Mouse (Mus musculus): ENCODE results near the gene Cdkn2c.
"Not testable (repeated sequence)": the region's sequence is repeated elsewhere in the genome, so short reads cannot be mapped to it uniquely, and the experiment has no call there.

The Cdkn2c gene

DNA sequence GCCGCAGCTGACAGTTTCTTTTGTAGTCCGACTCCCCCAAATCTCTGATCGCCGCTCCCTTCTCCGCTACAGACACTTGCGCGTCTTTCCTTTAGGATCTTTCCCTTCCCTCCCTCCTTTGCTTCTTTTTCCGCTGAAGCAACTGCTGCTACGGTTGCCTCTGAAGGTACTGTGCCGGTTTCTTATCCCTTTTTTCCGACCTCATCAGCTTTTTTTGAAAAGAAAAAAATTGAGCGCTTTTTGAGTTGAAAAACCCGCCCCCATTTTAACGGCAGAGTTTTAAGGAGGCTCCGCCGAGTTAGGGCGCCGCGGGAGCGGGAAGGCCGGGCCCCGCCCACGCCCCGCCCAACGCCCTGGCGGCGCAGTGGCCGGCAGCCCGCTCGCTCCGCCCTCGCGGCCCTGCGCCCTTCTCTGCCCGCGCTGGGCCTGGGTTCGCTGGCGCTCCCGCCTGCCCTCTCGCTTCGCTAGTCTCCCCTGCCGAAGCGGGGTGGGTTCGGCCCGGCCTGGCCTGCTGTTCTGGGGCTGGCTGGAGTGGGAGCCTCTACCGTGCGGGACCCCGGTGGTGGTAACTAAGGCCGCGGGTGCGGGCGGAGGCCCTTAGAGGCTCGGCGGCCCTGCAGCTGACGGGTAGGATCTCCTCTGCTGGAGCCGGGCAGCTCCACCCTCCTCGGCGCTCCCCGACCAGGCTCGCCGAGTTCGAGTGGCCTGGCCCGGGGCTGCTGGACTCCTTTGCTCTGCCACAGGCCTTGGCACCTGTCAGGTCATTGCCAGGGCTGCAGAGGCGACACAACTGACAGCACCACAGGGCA lies at the start of gene Cdkn2c:
Gene Cdkn2c, minus strand, starts transcription at position 729 of the 809 bp plus-strand sequence.
- DNase-seq (ENCODE audit: low spot score in 2 of 2), result peak; percentile 32 to 40

DNA sequence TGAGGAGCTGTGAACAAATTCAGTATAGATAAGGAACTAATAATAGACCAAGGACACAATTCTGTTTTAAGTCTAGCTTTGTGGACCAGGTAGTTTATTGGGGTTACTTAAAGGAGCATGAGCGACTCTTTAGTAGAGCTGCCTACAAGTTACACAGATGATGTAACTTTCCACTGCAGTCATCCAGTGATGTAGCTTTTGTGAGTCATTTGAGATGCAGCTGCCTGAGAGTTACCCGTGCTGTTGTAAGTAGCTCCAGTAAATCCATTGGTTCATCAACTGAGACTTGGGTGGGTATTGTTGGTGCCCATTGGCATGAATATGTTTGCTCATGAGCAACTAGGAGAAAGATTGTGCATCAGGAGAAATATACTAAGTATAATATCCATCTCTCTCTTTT lies 38.4 kb upstream of the Cdkn2c start:
- no peak for DNase-seq (ENCODE audit: low spot score in 2 of 2)

GRCm38 (mm10) chr4:109703568-109703967 lies 36.6 kb upstream of the Cdkn2c start:
- no peak for DNase-seq (ENCODE audit: low spot score in 2 of 2)

DNA sequence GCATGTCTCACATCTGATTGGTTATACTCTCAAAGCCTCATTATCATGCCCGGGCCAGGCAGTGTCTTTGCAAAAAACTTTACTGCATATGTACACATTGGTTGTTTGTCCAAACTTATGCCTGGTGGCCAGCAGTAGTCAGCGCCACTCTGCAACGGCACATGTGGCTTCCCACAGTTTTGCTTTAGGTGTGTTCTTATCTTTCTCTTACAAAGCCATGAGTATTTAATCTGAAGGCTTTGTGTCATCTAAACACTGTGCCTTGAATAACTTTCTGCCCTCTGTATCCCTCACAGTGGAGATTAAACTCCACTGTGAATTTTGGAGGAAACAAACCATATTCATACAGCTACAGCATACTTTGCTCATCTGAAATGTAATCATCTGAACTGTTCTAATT lies 33.7 kb upstream of the Cdkn2c start:
- not testable (repeated sequence) for DNase-seq (ENCODE audit: low spot score in 2 of 2)

DNA sequence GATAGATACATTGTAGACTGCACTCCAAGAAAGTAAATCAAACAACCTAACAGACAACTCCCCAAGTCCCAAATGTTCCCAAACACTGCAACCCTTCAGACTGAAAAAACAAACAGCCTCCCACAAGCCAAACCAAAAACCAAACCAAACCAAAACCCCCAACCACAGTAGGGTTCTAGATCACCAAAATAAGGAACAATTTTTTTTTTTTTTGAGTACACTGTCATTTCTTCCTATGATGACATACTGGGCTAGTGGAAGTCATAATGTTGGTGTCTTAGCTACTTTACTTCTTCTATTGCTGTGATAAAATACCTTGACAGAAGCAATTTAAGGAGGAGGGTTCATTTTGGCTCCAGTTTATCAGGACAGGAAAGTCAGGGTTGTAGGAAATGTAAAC lies 25.7 kb upstream of the Cdkn2c start:
- no peak for DNase-seq (ENCODE audit: low spot score in 2 of 2)

- DNase-seq (ENCODE audit: low spot score in 2 of 2), result no peak
Measured at GRCm38 (mm10) chr4:109683561-109683960, 16.6 kb upstream of the Cdkn2c start.

DNA sequence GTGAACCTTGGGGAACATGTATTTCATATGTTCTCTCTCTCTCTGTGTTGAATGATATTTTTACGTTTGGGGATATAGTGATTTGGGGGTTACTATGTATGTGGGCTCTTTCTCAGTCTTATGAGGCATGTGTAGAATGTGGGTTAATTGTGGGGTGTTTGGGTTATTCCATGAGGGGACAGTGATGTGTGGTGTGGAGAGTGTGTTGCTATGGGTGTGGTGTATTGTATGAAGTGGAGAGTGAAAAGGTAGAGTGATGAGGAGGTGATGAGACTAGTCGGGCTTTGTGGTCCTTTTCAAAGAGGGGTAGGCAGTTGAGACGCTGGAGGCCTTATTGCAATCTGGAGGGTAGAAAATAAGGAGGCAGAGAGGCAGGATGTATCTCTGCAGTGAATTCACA lies 10.2 kb upstream of the Cdkn2c start:
- DNase-seq (ENCODE audit: low spot score in 2 of 2), result no peak

DNA sequence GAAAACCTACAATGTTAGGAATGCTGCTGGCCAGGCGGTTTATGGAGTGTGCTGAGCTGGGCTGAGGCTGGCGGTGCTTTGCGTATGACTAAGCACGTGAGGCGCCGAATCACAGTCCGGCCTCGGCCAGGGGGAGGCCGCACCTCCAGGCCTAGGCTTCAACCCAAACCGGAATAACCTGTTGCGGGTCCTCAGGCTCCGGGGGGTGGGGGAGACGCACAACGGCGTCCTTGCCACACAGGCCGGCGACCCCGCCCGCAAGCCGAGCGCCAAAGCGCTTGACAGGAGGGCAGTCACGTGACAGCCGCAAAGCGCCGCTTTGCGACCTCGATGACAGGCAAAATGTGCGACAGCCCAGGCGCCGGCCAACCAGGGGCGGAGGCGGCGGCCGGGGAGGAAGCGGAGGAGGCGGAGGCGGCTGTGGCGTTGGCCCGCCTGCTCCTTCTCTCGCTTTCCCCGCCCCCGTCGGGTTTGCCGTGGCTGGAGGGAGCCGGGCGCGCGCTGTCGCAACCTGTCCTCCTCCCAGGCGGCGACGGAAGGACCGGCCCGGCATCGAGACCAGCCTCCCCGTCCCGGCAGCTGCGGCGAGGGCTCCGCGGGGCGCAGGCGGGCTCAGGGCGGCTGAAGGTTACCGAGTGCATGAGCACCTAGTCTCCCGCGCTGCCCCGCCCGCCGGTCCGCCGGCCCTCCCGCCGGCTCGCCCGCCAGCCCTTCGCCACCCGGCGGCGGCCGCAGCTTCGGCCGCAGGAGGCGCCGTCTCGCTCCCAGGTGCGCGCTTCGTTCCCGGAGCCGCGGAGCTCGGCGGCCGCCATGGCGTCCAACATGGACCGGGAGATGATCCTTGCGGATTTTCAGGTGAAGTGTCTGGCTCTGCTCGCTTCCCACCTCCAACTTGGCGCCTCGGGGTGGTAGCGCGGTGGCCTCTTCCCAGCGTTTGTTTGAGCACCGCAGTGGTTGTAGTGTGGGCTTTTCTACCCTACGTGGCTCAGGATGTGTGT lies 9.5 kb upstream of the Cdkn2c start, which contains the start of gene Faf1:
Gene Faf1, plus strand, starts transcription at position 371 of the 998 bp plus-strand sequence.
- DNase-seq (ENCODE audit: low spot score in 2 of 2), result peak; percentile 94 to 95

GRCm38 (mm10) chr4:109674097-109674496 lies 7.1 kb upstream of the Cdkn2c start:
- no peak for DNase-seq (ENCODE audit: low spot score in 2 of 2)

DNA sequence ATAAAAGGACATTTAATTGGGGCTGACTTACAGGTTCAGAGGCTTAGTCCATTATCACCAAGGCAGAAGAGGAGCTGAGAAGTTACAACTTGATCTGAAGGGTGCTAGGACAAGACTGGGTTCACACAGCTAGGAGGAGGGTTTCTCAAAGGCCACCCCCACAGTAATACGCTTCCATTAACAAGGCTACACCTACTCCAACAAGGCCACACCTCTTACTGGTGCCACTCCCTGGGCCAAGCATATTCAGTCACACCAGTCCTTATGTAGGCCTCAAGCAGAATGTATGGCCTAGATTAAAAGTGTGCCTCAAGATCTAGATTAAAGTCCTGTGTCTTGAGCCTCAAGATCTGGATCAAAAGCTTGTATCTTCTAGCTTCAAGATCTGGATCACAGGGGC lies 5.0 kb upstream of the Cdkn2c start:
- DNase-seq (ENCODE audit: low spot score in 2 of 2), result no peak

GRCm38 (mm10) chr4:109670213-109670612 lies 3.2 kb upstream of the Cdkn2c start:
- no peak for DNase-seq (ENCODE audit: low spot score in 2 of 2)

- no peak for DNase-seq (ENCODE audit: low spot score in 2 of 2)
Measured at GRCm38 (mm10) chr4:109667518-109667917, 529 bp upstream of the Cdkn2c start.

DNA sequence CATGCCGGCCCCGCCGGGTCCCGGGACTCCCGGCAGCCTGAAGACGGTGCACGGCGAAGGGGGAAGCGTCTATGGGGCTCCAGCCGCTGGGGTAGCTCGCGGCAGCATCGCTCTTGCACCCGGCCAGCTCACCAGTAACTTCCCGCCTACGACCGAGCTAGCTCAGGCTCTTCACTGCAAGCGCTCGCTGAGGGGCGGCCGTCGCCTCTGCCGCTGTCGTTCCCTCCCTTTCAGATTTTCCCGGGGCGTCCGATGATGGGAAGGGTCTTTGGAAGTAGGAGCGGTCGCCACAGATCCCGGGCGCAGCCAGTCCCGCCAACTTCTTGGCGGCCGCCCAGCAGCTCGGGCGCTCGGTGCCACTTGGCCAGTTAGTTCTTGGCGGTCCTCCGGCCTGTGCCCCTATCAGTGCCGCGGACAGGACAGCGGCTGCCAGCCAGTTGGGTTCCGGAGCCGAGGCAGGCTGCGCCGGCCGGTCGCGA lies 968 bp downstream of the Cdkn2c start:
- no peak for DNase-seq (ENCODE audit: low spot score in 2 of 2)

DNA sequence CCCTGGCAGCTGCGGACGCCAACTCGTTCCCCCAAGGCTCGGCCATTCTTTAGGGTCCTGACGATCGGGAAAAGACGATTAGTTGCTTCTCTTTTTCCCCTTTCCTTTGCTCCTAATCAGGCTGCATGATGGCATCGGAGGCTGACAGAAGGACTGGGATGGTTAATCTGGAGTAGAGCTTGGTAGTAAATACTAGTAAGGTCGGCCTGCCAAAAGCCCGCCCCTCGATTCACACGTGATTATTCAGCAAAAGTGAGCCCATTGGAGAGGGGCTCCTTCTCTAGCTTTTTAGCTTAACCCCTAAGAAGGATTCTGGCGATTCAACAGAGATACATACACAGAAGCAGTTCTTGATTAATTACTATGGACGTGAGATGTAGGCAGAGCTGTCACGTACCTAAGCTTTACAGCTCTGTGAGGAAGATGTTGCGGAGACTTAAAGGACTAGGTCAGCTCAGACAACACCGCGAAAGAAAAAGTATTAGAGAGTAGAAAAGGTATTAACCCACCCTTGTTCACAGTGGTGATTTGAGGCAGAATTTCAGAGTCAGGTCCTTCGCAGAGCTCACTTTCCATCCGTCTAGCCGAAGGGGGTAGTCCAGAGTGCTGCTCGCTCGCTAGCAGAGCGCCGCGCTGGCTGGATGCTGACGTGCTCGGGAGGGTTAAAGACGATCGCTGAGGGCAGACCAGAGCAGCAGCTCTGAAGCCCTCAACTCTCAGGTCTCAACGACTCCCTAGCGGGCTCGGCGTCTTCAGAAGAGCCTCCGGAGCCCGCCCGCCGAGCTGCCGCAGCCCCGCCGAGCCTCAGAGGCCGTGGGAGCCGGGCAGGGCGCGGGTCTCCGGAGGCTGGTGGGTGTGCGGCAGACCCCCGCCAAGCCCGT lies 1.6 kb downstream of the Cdkn2c start:
- no peak for DNase-seq (ENCODE audit: low spot score in 2 of 2)

DNA sequence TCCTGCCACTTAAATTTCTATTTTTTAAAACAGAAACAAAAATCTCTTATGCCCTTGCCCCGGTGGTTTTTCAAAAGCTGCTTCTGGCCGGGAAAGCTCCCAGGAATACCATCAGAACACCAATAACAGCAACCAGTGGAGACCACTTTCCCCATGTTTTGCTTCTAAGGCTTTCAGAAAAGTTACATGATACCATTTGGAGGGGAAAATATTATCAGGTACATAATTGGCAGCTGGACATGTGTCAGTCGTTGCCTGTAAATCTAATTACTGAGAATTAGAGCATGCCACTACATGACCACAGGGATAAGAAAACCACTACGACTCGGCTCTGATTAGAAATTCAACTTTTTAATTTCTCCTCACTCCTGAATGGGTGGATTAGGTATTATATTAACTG lies 2.9 kb downstream of the Cdkn2c start:
- no peak for DNase-seq (ENCODE audit: low spot score in 2 of 2)

GRCm38 (mm10) chr4:109662271-109662670 lies 4.7 kb downstream of the Cdkn2c start:
- DNase-seq (ENCODE audit: low spot score in 2 of 2), result no peak

DNA sequence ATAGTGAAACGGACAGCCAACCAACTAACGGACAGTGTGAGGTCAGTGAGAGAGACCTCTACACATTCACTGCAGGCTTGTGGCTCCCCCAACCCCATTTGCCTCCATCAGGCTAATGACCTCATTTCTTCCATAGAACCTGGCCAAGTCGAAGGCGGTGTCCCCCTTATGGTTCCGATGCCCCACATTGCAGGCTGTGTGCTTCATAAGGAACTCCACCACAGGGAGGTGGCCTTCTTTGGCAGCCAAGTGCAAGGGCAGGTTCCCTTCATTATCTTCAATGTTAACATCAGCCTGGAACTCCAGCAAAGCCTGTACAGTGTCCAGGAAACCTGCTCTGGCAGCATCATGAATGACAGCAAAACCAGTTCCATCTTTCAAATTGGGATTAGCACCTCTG lies 5.8 kb downstream of the Cdkn2c start:
- DNase-seq (ENCODE audit: low spot score in 2 of 2), result no peak

GRCm38 (mm10) chr4:109660568-109660967 lies 6.4 kb downstream of the Cdkn2c start:
- DNase-seq (ENCODE audit: low spot score in 2 of 2), result no peak

- no peak for DNase-seq (ENCODE audit: low spot score in 2 of 2)
Measured at GRCm38 (mm10) chr4:109659571-109659970, 7.4 kb downstream of the Cdkn2c start.

GRCm38 (mm10) chr4:109658826-109659225 lies 8.2 kb downstream of the Cdkn2c start:
- no peak for DNase-seq (ENCODE audit: low spot score in 2 of 2)

DNA sequence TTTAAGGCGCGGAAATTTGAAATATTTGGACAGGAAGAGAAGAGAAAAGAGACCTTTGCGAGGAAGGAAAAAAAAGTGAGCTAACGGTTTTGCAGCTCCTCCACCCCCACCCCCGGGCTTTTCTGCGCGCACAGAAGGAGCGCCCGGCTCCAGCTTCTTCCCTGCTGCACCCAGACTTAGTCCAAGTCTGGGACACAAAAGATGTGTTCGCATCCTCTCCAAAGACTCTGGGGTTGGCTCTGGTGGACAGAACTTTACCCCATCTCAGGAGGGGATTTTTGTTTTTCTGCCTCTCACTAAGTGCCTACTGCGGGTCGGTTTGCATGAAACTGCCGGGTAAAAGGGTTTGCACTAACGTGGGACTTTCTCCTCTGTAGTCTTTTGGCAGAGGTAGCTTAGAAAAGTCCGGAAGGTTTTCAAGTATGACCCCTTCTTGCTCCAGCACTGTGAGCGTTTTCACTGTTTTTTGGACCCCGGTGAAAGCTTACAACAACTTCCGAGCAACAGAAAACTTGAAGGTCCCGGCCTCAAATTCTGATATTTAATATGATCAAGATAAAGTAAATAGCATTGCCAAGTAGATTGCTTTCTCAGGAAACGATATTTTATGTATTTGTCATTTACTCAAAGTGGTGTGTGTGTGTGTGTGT lies 9.0 kb downstream of the Cdkn2c start:
- no peak for DNase-seq (ENCODE audit: low spot score in 2 of 2)

All from right cerebral cortex, postnatal 36 days (tissue).